8 mouse cellular contexts compared by ENCODE assay signal in the genomic region with DNA sequence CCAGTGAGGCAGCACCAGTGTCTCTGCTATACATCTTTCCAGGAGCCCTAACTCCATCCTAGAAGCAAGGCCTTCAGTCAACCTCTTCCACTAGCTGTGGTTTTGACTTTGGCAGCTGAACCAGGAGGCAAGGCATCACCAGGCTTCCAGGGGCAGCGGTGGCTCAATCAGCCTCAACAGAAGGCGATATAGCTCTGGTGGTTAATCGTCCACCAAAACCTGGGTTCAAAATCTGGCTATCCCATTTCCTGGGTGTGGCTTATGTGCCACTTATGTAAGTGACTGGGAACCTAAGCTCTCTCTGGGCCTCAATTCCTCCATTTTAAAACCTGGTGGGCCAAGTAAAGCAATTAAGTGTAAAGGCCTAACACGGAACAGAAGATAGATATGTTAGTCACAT. TPM values are rescaled to one million over a fixed set of nuclear protein-coding genes. Genes with fewer than 3 reads are reported as not detected.
DNase-seq lines count a peak whose midpoint lies in the region; ATAC-seq and TF ChIP-seq lines count a peak whose summit lies in the region.

No protein-coding gene starts in this region.

- H3K9me3 ChIP-seq in lung, embryonic 16.5 days (ENCODE audit: control insufficient read depth, low read length) = no peaks in the 10 kb centered on the region
- no peaks in the 10 kb centered on the region for H3K9me3 ChIP-seq in embryonic facial prominence, embryonic 14.5 days (ENCODE audit: control insufficient read depth, low read length)
- no peaks in the 10 kb centered on the region for H3K9me3 ChIP-seq in limb, embryonic 11.5 days (ENCODE audit: control insufficient read depth, low read length)

- H3K4me2 ChIP-seq in lung, embryonic 16.5 days (ENCODE audit: low read depth, low read length) = peak overlapping the region; percentile 85
- peak overlapping the region; percentile 95 for H3K4me2 ChIP-seq in embryonic facial prominence, embryonic 14.5 days (ENCODE audit: low read depth, low read length)
- peak overlapping the region; percentile 94 for H3K4me2 ChIP-seq in limb, embryonic 11.5 days (ENCODE audit: low read depth, severe bottlenecking)

- H3K4me1 ChIP-seq in lung, embryonic 16.5 days (replicated peaks; ENCODE audit: control insufficient read depth, insufficient read depth, low read length) = peaks cover 18% of the 10 kb centered on the region
- H3K4me1 ChIP-seq in embryonic facial prominence, embryonic 14.5 days (ENCODE audit: control insufficient read depth, insufficient read depth, low read length) = peaks cover 15% of the 10 kb centered on the region
- peaks cover 9% of the 10 kb centered on the region; the same call in 1 of the 2 replicates for H3K4me1 ChIP-seq in limb, embryonic 11.5 days (ENCODE audit: control insufficient read depth, insufficient read depth, low read length)
- peaks cover 19% of the 10 kb centered on the region for H3K4me1 ChIP-seq in olfactory bulb, adult 2 months (ENCODE audit: control insufficient read depth, insufficient read depth, low read length)

- no peaks in the 10 kb centered on the region for H3K27me3 ChIP-seq in lung, embryonic 16.5 days (ENCODE audit: control insufficient read depth, insufficient read depth, low read depth, low read length)
- no peaks in the 10 kb centered on the region for H3K27me3 ChIP-seq in embryonic facial prominence, embryonic 14.5 days (replicated peaks; ENCODE audit: control insufficient read depth, insufficient read depth, low read length)
- H3K27me3 ChIP-seq in limb, embryonic 11.5 days (ENCODE audit: control insufficient read depth, insufficient read depth, low read length) = no peaks in the 10 kb centered on the region

- no peak for ATAC-seq in lung, embryonic 16.5 days (ENCODE audit: low read depth)
- no peak for ATAC-seq in embryonic facial prominence, embryonic 14.5 days (ENCODE audit: low read depth)
- no peak for ATAC-seq in limb, embryonic 11.5 days (ENCODE audit: insufficient number of reproducible peaks, low FRiP score, low TSS enrichment, low read depth)

- TF ChIP-seq CTCF in olfactory bulb, adult 2 months (IDR thresholded peaks at IDR 0.05; ENCODE audit: insufficient read depth, low read depth, low read length) = no peak

- TF ChIP-seq POLR2A in olfactory bulb, adult 2 months (IDR thresholded peaks at IDR 0.05; ENCODE audit: insufficient read depth, low read depth, low read length) = no peak

- intact Hi-C loops in left cerebral cortex, postnatal 10 days (cut with DNase I) = loop anchor here (5.0 kb wide), 1 partner anchor 47 kb away; the partner anchor contains the start of genes Bap1 and Phf7

- DNase-seq in lung, postnatal 14 days = no peak
- DNase-seq in embryonic facial prominence, embryonic 14.5 days (ENCODE audit: low spot score) = no peak
- no peak for DNase-seq in limb, embryonic 11.5 days (ENCODE audit: low spot score)
- no peak for DNase-seq in layer of hippocampus, adult 11-12 months (ENCODE audit: low spot score)
- DNase-seq in left cerebral cortex, postnatal 10 days (ENCODE audit: extremely low spot score in 1 of 2, low spot score in 2 of 2) = no peak
- no peak for DNase-seq in urinary bladder, adult 18-20 months (ENCODE audit: low spot score in 2 of 2)

- H3K36me3 ChIP-seq in lung, embryonic 16.5 days (ENCODE audit: control insufficient read depth, insufficient read depth, low read length) = peaks cover 29% of the 10 kb centered on the region
- peaks cover 50% of the 10 kb centered on the region for H3K36me3 ChIP-seq in embryonic facial prominence, embryonic 14.5 days (ENCODE audit: control insufficient read depth, insufficient read depth, low read length)
- H3K36me3 ChIP-seq in limb, embryonic 11.5 days (ENCODE audit: control insufficient read depth, insufficient read depth, low read length) = peaks cover 21% of the 10 kb centered on the region

- peak overlapping the region; percentile 86 for H3K4me3 ChIP-seq in lung, embryonic 16.5 days (ENCODE audit: low read length)
- H3K4me3 ChIP-seq in embryonic facial prominence, embryonic 14.5 days (ENCODE audit: low read depth, low read length) = peak overlapping the region; percentile 93
- peak overlapping the region; percentile 66 for H3K4me3 ChIP-seq in limb, embryonic 11.5 days (ENCODE audit: low read depth, low read length)
- H3K4me3 ChIP-seq in olfactory bulb, adult 2 months (ENCODE audit: insufficient read depth, low read depth, low read length) = no peak overlapping the region

- H3K27ac ChIP-seq in lung, embryonic 16.5 days (ENCODE audit: low read length) = peak overlapping the region; percentile 92; the same call in 1 of the 2 replicates
- peak overlapping the region; percentile 93; the same call in 1 of the 2 replicates for H3K27ac ChIP-seq in embryonic facial prominence, embryonic 14.5 days (replicated peaks; ENCODE audit: low read depth, low read length)
- no peak overlapping the region for H3K27ac ChIP-seq in limb, embryonic 11.5 days (replicated peaks; ENCODE audit: low read depth, low read length)
- H3K27ac ChIP-seq in olfactory bulb, adult 2 months (ENCODE audit: insufficient read depth, low read depth, low read length) = peak overlapping the region; percentile 8; the same call in 1 of the 2 replicates

- 51% methylated on average over 4 of the region's 4 CpGs for WGBS in lung, embryonic 16.5 days
- 60% methylated on average over 4 of the region's 4 CpGs for WGBS in embryonic facial prominence, embryonic 14.5 days
- 72% methylated on average over 4 of the region's 4 CpGs for WGBS in limb, embryonic 11.5 days
- 58% methylated on average over 4 of the region's 4 CpGs for WGBS in olfactory bulb, adult 2 months

- peak overlapping the region; percentile 98 for H3K9ac ChIP-seq in lung, embryonic 16.5 days (ENCODE audit: low read length)
- H3K9ac ChIP-seq in embryonic facial prominence, embryonic 14.5 days (ENCODE audit: low read depth, low read length) = peak overlapping the region; percentile 97
- H3K9ac ChIP-seq in limb, embryonic 11.5 days (ENCODE audit: low read length) = peak overlapping the region; percentile 82

RNA-seq across cellular contexts. Expression of gene Tnnc1, which starts 3.3 kb away (rescaled TPM):
- 93.6 and 113 TPM in 2 replicates for polyA plus RNA-seq in lung, embryonic 16.5 days (2015; fragmentation: Nextera tagmentation; extraction: Ambion mirVana)
- polyA plus RNA-seq in embryonic facial prominence, embryonic 14.5 days (2014; fragmentation: Nextera tagmentation; extraction: Ambion mirVana) = 546 and 580 TPM in 2 replicates
- polyA plus RNA-seq in limb, embryonic 11.5 days (2014; fragmentation: Nextera tagmentation; extraction: Ambion mirVana) = 16.6 and 18.7 TPM in 2 replicates
- polyA plus RNA-seq in olfactory bulb, adult 2 months (2012; ENCODE audit: insufficient read depth, insufficient read length, low replicate concordance, missing spikeins) = not detected in 2 replicates
- 1 to 10 TPM; 2.9 to 3.7 TPM for total RNA-seq in left cerebral cortex, postnatal 10 days (2021)

RNA-seq across cellular contexts. Expression of gene Nisch, which starts 11.9 kb away (rescaled TPM):
- 377 and 397 TPM in 2 replicates for polyA plus RNA-seq in lung, embryonic 16.5 days (2015; fragmentation: Nextera tagmentation; extraction: Ambion mirVana)
- polyA plus RNA-seq in embryonic facial prominence, embryonic 14.5 days (2014; fragmentation: Nextera tagmentation; extraction: Ambion mirVana) = 296 and 339 TPM in 2 replicates
- 346 and 377 TPM in 2 replicates for polyA plus RNA-seq in limb, embryonic 11.5 days (2014; fragmentation: Nextera tagmentation; extraction: Ambion mirVana)
- 606 and 1,155 TPM in 2 replicates for polyA plus RNA-seq in olfactory bulb, adult 2 months (2012; ENCODE audit: insufficient read depth, insufficient read length, low replicate concordance, missing spikeins)
- 100 to 1,000 TPM; 412 to 432 TPM for total RNA-seq in left cerebral cortex, postnatal 10 days (2021)

RNA-seq across cellular contexts. Expression of gene Sema3g, which starts 12.8 kb away (rescaled TPM):
- polyA plus RNA-seq in lung, embryonic 16.5 days (2015; fragmentation: Nextera tagmentation; extraction: Ambion mirVana) = 2.3 and 2.7 TPM in 2 replicates
- 0.51 and 0.54 TPM in 2 replicates for polyA plus RNA-seq in embryonic facial prominence, embryonic 14.5 days (2014; fragmentation: Nextera tagmentation; extraction: Ambion mirVana)
- polyA plus RNA-seq in limb, embryonic 11.5 days (2014; fragmentation: Nextera tagmentation; extraction: Ambion mirVana) = 0.09 and 0.20 TPM in 2 replicates
- polyA plus RNA-seq in olfactory bulb, adult 2 months (2012; ENCODE audit: insufficient read depth, insufficient read length, low replicate concordance, missing spikeins) = not detected in 2 replicates
- total RNA-seq in left cerebral cortex, postnatal 10 days (2021) = 1 to 10 TPM; 3.6 to 4.4 TPM

RNA-seq across cellular contexts. Expression of gene Stab1, which starts 36.4 kb away (rescaled TPM):
- 48.9 and 52.1 TPM in 2 replicates for polyA plus RNA-seq in lung, embryonic 16.5 days (2015; fragmentation: Nextera tagmentation; extraction: Ambion mirVana)
- polyA plus RNA-seq in embryonic facial prominence, embryonic 14.5 days (2014; fragmentation: Nextera tagmentation; extraction: Ambion mirVana) = 69.4 and 76.1 TPM in 2 replicates
- polyA plus RNA-seq in limb, embryonic 11.5 days (2014; fragmentation: Nextera tagmentation; extraction: Ambion mirVana) = 15.5 and 15.7 TPM in 2 replicates
- not detected in 2 replicates for polyA plus RNA-seq in olfactory bulb, adult 2 months (2012; ENCODE audit: insufficient read depth, insufficient read length, low replicate concordance, missing spikeins)
- total RNA-seq in left cerebral cortex, postnatal 10 days (2021) = 10 to 100 TPM; 24.3 to 29.6 TPM

RNA-seq across cellular contexts. Expression of gene Phf7, which starts 46.3 kb away (rescaled TPM):
- polyA plus RNA-seq in lung, embryonic 16.5 days (2015; fragmentation: Nextera tagmentation; extraction: Ambion mirVana) = 13.5 TPM in 2 replicates
- polyA plus RNA-seq in embryonic facial prominence, embryonic 14.5 days (2014; fragmentation: Nextera tagmentation; extraction: Ambion mirVana) = 10.0 and 12.8 TPM in 2 replicates
- 12.7 and 13.5 TPM in 2 replicates for polyA plus RNA-seq in limb, embryonic 11.5 days (2014; fragmentation: Nextera tagmentation; extraction: Ambion mirVana)
- polyA plus RNA-seq in olfactory bulb, adult 2 months (2012; ENCODE audit: insufficient read depth, insufficient read length, low replicate concordance, missing spikeins) = not detected in 2 replicates
- total RNA-seq in left cerebral cortex, postnatal 10 days (2021) = 1 to 10 TPM; 5.0 to 5.3 TPM

Comparison
In these comparisons a context has a peak if more than half of its experiments do, and no peak if none do; other contexts are left out.
1. RNA of gene Tnnc1, which starts 3.3 kb away (polyA plus RNA-seq): 546 to 580 TPM in embryonic facial prominence, embryonic 14.5 days, 93.6 to 113 TPM in lung, embryonic 16.5 days and 16.6 to 18.7 TPM in limb, embryonic 11.5 days; not detected in olfactory bulb, adult 2 months; every median in the first group is over 10 times any median in the second.
2. Peak in every context shown above with its lines, with median percentiles within 50 percentile points of each other: H3K4me2 ChIP-seq and H3K9ac ChIP-seq.